13 mouse cellular contexts compared by ENCODE assay signal in genomic region chr5:100607090-100607762, GRCm38 (mm10). TPM values are rescaled to one million over a fixed set of nuclear protein-coding genes. Genes with fewer than 3 reads are reported as not detected.
DNase-seq lines count a peak whose midpoint lies in the region; ATAC-seq and TF ChIP-seq lines count a peak whose summit lies in the region.
"Had no signal": no experiment of that assay in that cellular context is flagged by ENCODE, and none has a peak within 500 bp of the region (broad histone marks: within the 10 kb centered on the region; RNA-seq: fewer than 3 reads in every experiment).

No protein-coding gene starts in this region.

- no peak overlapping the region for H3K9ac ChIP-seq in lung, embryonic 16.5 days (ENCODE audit: low read length)
- H3K9ac ChIP-seq in stomach, embryonic 15.5 days: no peak overlapping the region
- H3K9ac ChIP-seq in hindbrain, embryonic 16.5 days (ENCODE audit: low read depth, low read length): no peak overlapping the region
- H3K9ac ChIP-seq: midbrain, embryonic 15.5 days had no signal

- no peak for TF ChIP-seq POLR2A in lung, adult 2 months (IDR thresholded peaks at IDR 0.05; ENCODE audit: borderline replicate concordance, extremely low read depth, low read depth, low read length)

- ATAC-seq in lung, embryonic 16.5 days (ENCODE audit: low read depth): peak; percentile 90
- peak; percentile 51 for ATAC-seq in stomach, embryonic 15.5 days (ENCODE audit: insufficient read depth, low FRiP score, low read depth)
- no peak for ATAC-seq in hindbrain, embryonic 16.5 days
- ATAC-seq: midbrain, embryonic 15.5 days had no signal

- H3K27ac ChIP-seq in lung, embryonic 16.5 days (ENCODE audit: low read length): peak overlapping the region; percentile 19
- peak overlapping the region; percentile 82 for H3K27ac ChIP-seq in stomach, embryonic 15.5 days
- no peak overlapping the region for H3K27ac ChIP-seq in hindbrain, embryonic 16.5 days (ENCODE audit: low read depth, low read length)
- H3K27ac ChIP-seq: midbrain, embryonic 15.5 days had no signal

- TF ChIP-seq CTCF in lung, adult 2 months (IDR thresholded peaks at IDR 0.05; ENCODE audit: insufficient read depth, low read length): no peak

- H3K4me1 ChIP-seq in lung, embryonic 16.5 days (replicated peaks; ENCODE audit: control insufficient read depth, insufficient read depth, low read length): peaks cover 19% of the 10 kb centered on the region
- H3K4me1 ChIP-seq in lung, adult 2 months (ENCODE audit: control insufficient read depth, insufficient read depth, low read length): no peaks in the 10 kb centered on the region; the same call in 1 of the 2 replicates
- H3K4me1 ChIP-seq in stomach, embryonic 15.5 days: peaks cover 14% of the 10 kb centered on the region
- H3K4me1 ChIP-seq in hindbrain, embryonic 16.5 days (ENCODE audit: control insufficient read depth, insufficient read depth, low read depth, low read length): no peaks in the 10 kb centered on the region
- H3K4me1 ChIP-seq: midbrain, embryonic 15.5 days had no signal

- H3K36me3 ChIP-seq in lung, embryonic 16.5 days (ENCODE audit: control insufficient read depth, insufficient read depth, low read length): no peaks in the 10 kb centered on the region
- H3K36me3 ChIP-seq in stomach, embryonic 15.5 days: no peaks in the 10 kb centered on the region
- no peaks in the 10 kb centered on the region for H3K36me3 ChIP-seq in hindbrain, embryonic 16.5 days (ENCODE audit: control insufficient read depth, insufficient read depth, low read length)
- H3K36me3 ChIP-seq: midbrain, embryonic 15.5 days had no signal

- 0 out of 2 replicates have a peak overlapping the region, but pooled peaks have one; percentile 8 for H3K4me2 ChIP-seq in lung, embryonic 16.5 days (ENCODE audit: low read depth, low read length)
- H3K4me2 ChIP-seq in stomach, embryonic 15.5 days: no peak overlapping the region
- H3K4me2 ChIP-seq in hindbrain, embryonic 16.5 days (ENCODE audit: low read length): no peak overlapping the region
- H3K4me2 ChIP-seq: midbrain, embryonic 15.5 days had no signal

- no peaks in the 10 kb centered on the region for H3K9me3 ChIP-seq in lung, embryonic 16.5 days (ENCODE audit: control insufficient read depth, low read length)
- H3K9me3 ChIP-seq in stomach, embryonic 15.5 days: no peaks in the 10 kb centered on the region
- no peaks in the 10 kb centered on the region for H3K9me3 ChIP-seq in hindbrain, embryonic 16.5 days (ENCODE audit: control insufficient read depth, low read length)
- H3K9me3 ChIP-seq: midbrain, embryonic 15.5 days had no signal

- intact Hi-C loops in left cerebral cortex, postnatal 36 days (cut with DNase I): no loop called here

- WGBS in lung, embryonic 16.5 days: 35% methylated on average over 4 of the region's 4 CpGs
- 50% methylated on average over 4 of the region's 4 CpGs for WGBS in lung, adult 2 months
- WGBS in stomach, embryonic 15.5 days: 43% methylated on average over 4 of the region's 4 CpGs
- 71% methylated on average over 4 of the region's 4 CpGs for WGBS in hindbrain, embryonic 16.5 days

- DNase-seq in heart, postnatal 4 days: peak; percentile 41
- DNase-seq in heart, adult 8-10 months (ENCODE audit: low spot score): no peak
- DNase-seq in lung, adult 2 months: no peak
- peak; percentile 25 for DNase-seq in gastrocnemius, postnatal 10 days
- DNase-seq in left cerebral cortex, postnatal 36 days (ENCODE audit: low spot score in 2 of 2): no peak
- DNase-seq: adrenal gland, postnatal 14 days; right cerebral cortex, postnatal 25 days had no signal

- H3K27me3 ChIP-seq in lung, embryonic 16.5 days (ENCODE audit: control insufficient read depth, insufficient read depth, low read depth, low read length): no peaks in the 10 kb centered on the region
- no peaks in the 10 kb centered on the region for H3K27me3 ChIP-seq in stomach, embryonic 15.5 days (replicated peaks)
- H3K27me3 ChIP-seq in hindbrain, embryonic 16.5 days (replicated peaks; ENCODE audit: control insufficient read depth, insufficient read depth, low read length): no peaks in the 10 kb centered on the region
- H3K27me3 ChIP-seq: midbrain, embryonic 15.5 days had no signal

- H3K4me3 ChIP-seq in lung, embryonic 16.5 days (ENCODE audit: low read length): no peak overlapping the region
- no peak overlapping the region for H3K4me3 ChIP-seq in lung, adult 2 months (replicated peaks; ENCODE audit: extremely low read depth, low read depth, low read length)
- no peak overlapping the region for H3K4me3 ChIP-seq in stomach, embryonic 15.5 days (replicated peaks)
- no peak overlapping the region for H3K4me3 ChIP-seq in hindbrain, embryonic 16.5 days (ENCODE audit: low read length)
- H3K4me3 ChIP-seq: midbrain, embryonic 15.5 days had no signal

RNA-seq across cellular contexts. Expression of gene Plac8, which starts 35.2 kb away (rescaled TPM):
- total RNA-seq in heart, postnatal 4 days (2021): 1 to 10 TPM; 2.8 to 3.0 TPM
- 1 to 10 TPM in 3 of 4 experiments, under 1 TPM in 1; 0.50 to 2.1 (median 1.1) TPM for total RNA-seq in heart, adult 8-10 months (2022)
- 12.5 and 16.7 TPM in 2 replicates for polyA plus RNA-seq in lung, embryonic 16.5 days (2015; fragmentation: Nextera tagmentation; extraction: Ambion mirVana)
- polyA plus RNA-seq in lung, adult 2 months (2012; rRNA removed): 49.8 and 87.4 TPM in 2 replicates
- total RNA-seq in gastrocnemius, postnatal 10 days (2021): 1 to 10 TPM; 1.8 to 4.4 TPM
- polyA plus RNA-seq in stomach, embryonic 15.5 days (2015; fragmentation: Nextera tagmentation; extraction: Ambion mirVana): 209 and 223 TPM in 2 replicates
- polyA plus RNA-seq in hindbrain, embryonic 16.5 days (2015; fragmentation: Nextera tagmentation; extraction: Ambion mirVana): 0.65 and 0.66 TPM in 2 replicates
- total RNA-seq in left cerebral cortex, postnatal 36 days (2021): not detected
- total RNA-seq: layer of hippocampus, adult 18-20 months; left cerebral cortex, postnatal 14 days had no signal

Comparison
In these comparisons a context has a peak if more than half of its experiments do, and no peak if none do; other contexts are left out.
1. DNase-seq: peak in heart, postnatal 4 days (single experiment) and gastrocnemius, postnatal 10 days (single experiment); none in heart, adult 8-10 months (single experiment), lung, adult 2 months (single experiment) and left cerebral cortex, postnatal 36 days (0 of 2).